Mouse (Mus musculus): ENCODE measurements around the gene Swsap1. TPM values are rescaled to one million over a fixed set of nuclear protein-coding genes. Genes with fewer than 3 reads are reported as not detected.

Gene Swsap1
- polyA plus RNA-seq, 1 experiment = 7.3 TPM

DNA sequence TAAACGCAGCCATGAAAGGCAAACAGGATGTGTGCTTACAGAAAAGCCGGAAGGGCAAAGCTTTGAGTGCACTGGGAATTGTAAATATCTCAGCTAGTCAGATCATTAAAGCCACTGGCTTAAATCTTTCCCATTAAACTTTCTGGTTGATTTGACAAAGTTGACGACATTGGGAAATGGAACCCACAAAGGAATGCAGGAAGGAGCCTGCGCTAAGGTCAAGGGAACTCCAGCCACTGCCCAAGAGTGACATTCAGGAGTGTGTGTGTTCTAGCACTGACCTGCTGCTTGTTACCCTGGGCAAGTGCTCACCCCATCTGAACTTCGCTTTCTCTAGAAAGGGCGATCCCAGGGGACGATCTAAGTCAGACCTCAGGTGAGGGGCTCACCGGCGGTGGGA lies 4.6 kb downstream of the Swsap1 start:
- Histone ChIP-seq H3K27ac (ENCODE audit: insufficient read depth, low read length) (no peak overlapping the region), H3K4me3 (ENCODE audit: insufficient read depth, low read length) (no peak overlapping the region), H3K4me1 (ENCODE audit: control insufficient read depth, insufficient read depth, low read length) (no peaks in the 10 kb centered on the region)
- TF ChIP-seq CTCF (IDR thresholded peaks at IDR 0.05; ENCODE audit: extremely low read depth, insufficient read depth, low read length) (no peak), POLR2A (IDR thresholded peaks at IDR 0.05; ENCODE audit: extremely low read depth, insufficient read depth, low read length) (no peak)

GRCm38 (mm10) chr9:21960558-21961208 lies 5.1 kb downstream of the Swsap1 start:
- Histone ChIP-seq H3K4me1 (ENCODE audit: control insufficient read depth, insufficient read depth, low read length) (no peaks in the 10 kb centered on the region), H3K27ac (ENCODE audit: insufficient read depth, low read length) (no peak overlapping the region), H3K4me3 (ENCODE audit: insufficient read depth, low read length) (no peak overlapping the region)
- no peak for TF ChIP-seq POLR2A (IDR thresholded peaks at IDR 0.05; ENCODE audit: extremely low read depth, insufficient read depth, low read length)
- no peak for TF ChIP-seq CTCF (IDR thresholded peaks at IDR 0.05; ENCODE audit: extremely low read depth, insufficient read depth, low read length)

DNA sequence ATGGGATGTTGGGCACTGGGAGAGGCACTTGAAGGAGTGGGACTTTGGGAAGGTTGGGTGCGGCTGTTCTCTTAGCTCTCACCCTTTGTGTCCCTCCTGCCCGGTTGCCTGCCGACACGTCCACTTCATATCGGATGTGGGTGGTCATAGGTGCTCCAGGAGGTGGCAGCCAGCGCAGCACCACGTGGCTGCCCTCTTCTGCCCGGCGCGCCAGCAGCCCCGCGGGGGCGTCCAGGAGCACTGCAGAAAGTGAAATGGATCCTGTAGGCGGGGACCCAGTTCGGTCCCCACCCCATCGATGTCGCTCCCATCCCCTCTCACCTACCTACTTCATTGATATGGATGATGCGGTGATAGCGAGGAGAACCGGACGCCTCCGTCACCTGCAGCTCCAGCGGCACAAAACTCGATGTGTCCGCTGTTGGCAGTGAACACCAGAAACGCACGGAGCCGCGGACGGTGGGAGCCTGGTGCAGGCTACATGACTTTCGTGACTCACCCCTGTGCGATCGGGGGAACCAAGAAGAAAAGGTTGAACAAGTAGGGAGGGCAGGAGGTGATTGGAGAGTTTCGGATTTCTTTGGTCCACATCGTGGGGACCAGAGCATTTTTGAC lies 5.9 kb downstream of the Swsap1 start:
- H3K4me3 ChIP-seq (ENCODE audit: insufficient read depth, low read length) = peak overlapping the region; percentile 23
- TF ChIP-seq CTCF (IDR thresholded peaks at IDR 0.05; ENCODE audit: extremely low read depth, insufficient read depth, low read length) = no peak
- no peak for TF ChIP-seq POLR2A (IDR thresholded peaks at IDR 0.05; ENCODE audit: extremely low read depth, insufficient read depth, low read length)
- H3K27ac ChIP-seq (ENCODE audit: insufficient read depth, low read length) = no peak overlapping the region
- no peaks in the 10 kb centered on the region for H3K4me1 ChIP-seq (ENCODE audit: control insufficient read depth, insufficient read depth, low read length)

GRCm38 (mm10) chr9:21962010-21962409 lies 6.5 kb downstream of the Swsap1 start:
- H3K27ac ChIP-seq (ENCODE audit: insufficient read depth, low read length) = no peak overlapping the region
- no peaks in the 10 kb centered on the region for H3K4me1 ChIP-seq (ENCODE audit: control insufficient read depth, insufficient read depth, low read length)
- peak overlapping the region; percentile 23 for H3K4me3 ChIP-seq (ENCODE audit: insufficient read depth, low read length)
- TF ChIP-seq POLR2A (IDR thresholded peaks at IDR 0.05; ENCODE audit: extremely low read depth, insufficient read depth, low read length) (no peak), CTCF (IDR thresholded peaks at IDR 0.05; ENCODE audit: extremely low read depth, insufficient read depth, low read length) (no peak)

- peak overlapping the region; percentile 51 for H3K27ac ChIP-seq (ENCODE audit: insufficient read depth, low read length)
- no peaks in the 10 kb centered on the region for H3K4me1 ChIP-seq (ENCODE audit: control insufficient read depth, insufficient read depth, low read length)
- H3K4me3 ChIP-seq (ENCODE audit: insufficient read depth, low read length) = peak overlapping the region; percentile 23
- no peak for TF ChIP-seq CTCF (IDR thresholded peaks at IDR 0.05; ENCODE audit: extremely low read depth, insufficient read depth, low read length)
- TF ChIP-seq POLR2A (IDR thresholded peaks at IDR 0.05; ENCODE audit: extremely low read depth, insufficient read depth, low read length) = no peak
Measured at GRCm38 (mm10) chr9:21962416-21963059, 7.0 kb downstream of the Swsap1 start.

DNA sequence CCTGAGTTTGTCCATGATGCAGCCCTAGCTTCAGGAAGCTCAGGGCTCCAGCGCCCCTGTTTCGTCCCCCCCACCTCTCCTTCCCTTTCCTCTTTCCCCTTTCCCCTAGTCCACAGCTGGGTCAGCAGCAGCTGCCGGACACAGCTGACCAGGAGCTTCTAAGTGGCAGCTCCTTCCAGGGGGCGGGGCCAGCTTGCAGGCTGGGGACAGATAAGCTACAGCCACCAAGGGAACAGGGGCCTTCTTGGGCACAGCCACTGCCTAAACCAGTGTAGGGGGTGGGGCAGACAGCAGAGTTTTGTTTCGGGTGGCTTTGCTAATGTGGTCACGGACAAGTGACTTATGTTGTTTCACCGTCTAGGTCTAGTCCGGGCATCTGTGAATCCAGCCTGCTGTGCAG lies 7.9 kb downstream of the Swsap1 start, which contains the start of gene Epor:
Gene Epor, minus strand, starts transcription at position 90 of the 400 bp plus-strand sequence.
- TF ChIP-seq CTCF (IDR thresholded peaks at IDR 0.05; ENCODE audit: extremely low read depth, insufficient read depth, low read length) = no peak
- Histone ChIP-seq H3K4me1 (ENCODE audit: control insufficient read depth, insufficient read depth, low read length) (no peaks in the 10 kb centered on the region), H3K27ac (ENCODE audit: insufficient read depth, low read length) (peak within 1 kb of the TSS; percentile 51), H3K4me3 (ENCODE audit: insufficient read depth, low read length) (peak within 1 kb of the TSS; percentile 23)

GRCm38 (mm10) chr9:21968883-21969282 lies 13.3 kb downstream of the Swsap1 start:
- H3K27ac ChIP-seq (ENCODE audit: insufficient read depth, low read length) = no peak overlapping the region

GRCm38 (mm10) chr9:21969304-21969703 lies 13.7 kb downstream of the Swsap1 start:
- Histone ChIP-seq H3K27ac (ENCODE audit: insufficient read depth, low read length) (no peak overlapping the region), H3K4me1 (ENCODE audit: control insufficient read depth, insufficient read depth, low read length) (no peaks in the 10 kb centered on the region), H3K4me3 (ENCODE audit: insufficient read depth, low read length) (no peak overlapping the region)
- TF ChIP-seq POLR2A (IDR thresholded peaks at IDR 0.05; ENCODE audit: extremely low read depth, insufficient read depth, low read length) (no peak), CTCF (IDR thresholded peaks at IDR 0.05; ENCODE audit: extremely low read depth, insufficient read depth, low read length) (no peak)

More at GRCm38 (mm10) chr9:21968883-21969282, 13.3 kb downstream of the Swsap1 start:
- no peak overlapping the region for H3K4me3 ChIP-seq (ENCODE audit: insufficient read depth, low read length)
- TF ChIP-seq POLR2A (IDR thresholded peaks at IDR 0.05; ENCODE audit: extremely low read depth, insufficient read depth, low read length) (no peak), CTCF (IDR thresholded peaks at IDR 0.05; ENCODE audit: extremely low read depth, insufficient read depth, low read length) (no peak)
- H3K4me1 ChIP-seq (ENCODE audit: control insufficient read depth, insufficient read depth, low read length) = no peaks in the 10 kb centered on the region

- H3K4me3 ChIP-seq (ENCODE audit: insufficient read depth, low read length) = no peak overlapping the region
- no peak overlapping the region for H3K27ac ChIP-seq (ENCODE audit: insufficient read depth, low read length)
- H3K4me1 ChIP-seq (ENCODE audit: control insufficient read depth, insufficient read depth, low read length) = no peaks in the 10 kb centered on the region
- TF ChIP-seq POLR2A (IDR thresholded peaks at IDR 0.05; ENCODE audit: extremely low read depth, insufficient read depth, low read length) (no peak), CTCF (IDR thresholded peaks at IDR 0.05; ENCODE audit: extremely low read depth, insufficient read depth, low read length) (no peak)
Measured at GRCm38 (mm10) chr9:21976626-21977175, 21.1 kb downstream of the Swsap1 start.

Data from cortical plate, adult 2 months (tissue).